Mouse (Mus musculus) heart, adult 2 months (tissue): ENCODE measurements at regions not wholly inside any gene's neighbourhood (a gene's known extent, or its start where the extent isn't known, plus 50 kb on each side); places are given as distances from the start of the nearest gene placed in this dataset.

Experiments
- CTCF ChIP-seq: fragments of 200-600 bp; IDR thresholded peaks from 2 replicates; pipeline ENCODE4 v1.8.1; 2022; ENCODE audit warnings: antibody characterized with exemption, mild to moderate bottlenecking, moderate library complexity
- EP300 ChIP-seq: fragments of 200-500 bp; IDR thresholded peaks from 2 replicates; pipeline ENCODE4 v1.6.1; 2011; ENCODE audit warnings: low read depth, low read length, control low read depth; ENCODE audit not compliant: insufficient read depth
- POLR2A ChIP-seq: fragments of 200-500 bp; IDR thresholded peaks from 2 replicates; pipeline ENCODE4 v1.6.1; 2011; ENCODE audit warnings: mild to moderate bottlenecking, low read depth, low read length, control low read depth; ENCODE audit not compliant: insufficient read depth

DNA sequence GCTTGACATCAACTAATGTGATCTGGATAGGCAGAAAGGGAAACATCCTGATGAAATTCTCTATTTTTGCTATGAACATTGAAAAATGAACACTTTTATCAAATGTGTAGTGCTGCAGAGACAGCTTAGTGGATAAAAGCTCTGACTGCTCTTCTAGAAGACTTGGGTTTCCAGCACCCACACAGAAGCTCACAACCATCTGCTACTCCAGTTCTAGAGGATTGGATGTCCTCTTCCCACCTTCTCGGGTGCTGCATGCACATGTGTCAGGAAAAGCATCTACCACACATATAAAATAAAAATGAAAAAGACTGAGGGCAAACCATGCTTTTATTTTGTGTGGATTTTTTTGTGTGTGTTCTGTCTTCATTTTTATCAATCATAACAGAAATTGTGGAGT lies 253.6 kb upstream of the Ccnh start:
- TF ChIP-seq EP300 (no peak), CTCF (no peak), POLR2A (no peak)
